Mouse (Mus musculus) adrenal gland, postnatal 4 days (tissue): ENCODE measurements around the gene Ncor2. TPM values are rescaled to one million over a fixed set of nuclear protein-coding genes. Genes with fewer than 3 reads are reported as not detected.

Experiments
- DNase-seq, 2 experiments: peaks; one replicate each; pipeline ENCODE4 v3.0.0; 2021 to 2022; ENCODE audit warnings: low spot score in 2 of 2, mixed read lengths in 2 of 2
- total RNA-seq, 2 experiments: library from RNA; stranded (reverse); gene quantifications; 2 replicates each; pipeline ENCODE4 v1.2.3; 2021

Gene Ncor2
- total RNA-seq, 2 experiments from 2014 or later, result 240 to 243 TPM

DNA sequence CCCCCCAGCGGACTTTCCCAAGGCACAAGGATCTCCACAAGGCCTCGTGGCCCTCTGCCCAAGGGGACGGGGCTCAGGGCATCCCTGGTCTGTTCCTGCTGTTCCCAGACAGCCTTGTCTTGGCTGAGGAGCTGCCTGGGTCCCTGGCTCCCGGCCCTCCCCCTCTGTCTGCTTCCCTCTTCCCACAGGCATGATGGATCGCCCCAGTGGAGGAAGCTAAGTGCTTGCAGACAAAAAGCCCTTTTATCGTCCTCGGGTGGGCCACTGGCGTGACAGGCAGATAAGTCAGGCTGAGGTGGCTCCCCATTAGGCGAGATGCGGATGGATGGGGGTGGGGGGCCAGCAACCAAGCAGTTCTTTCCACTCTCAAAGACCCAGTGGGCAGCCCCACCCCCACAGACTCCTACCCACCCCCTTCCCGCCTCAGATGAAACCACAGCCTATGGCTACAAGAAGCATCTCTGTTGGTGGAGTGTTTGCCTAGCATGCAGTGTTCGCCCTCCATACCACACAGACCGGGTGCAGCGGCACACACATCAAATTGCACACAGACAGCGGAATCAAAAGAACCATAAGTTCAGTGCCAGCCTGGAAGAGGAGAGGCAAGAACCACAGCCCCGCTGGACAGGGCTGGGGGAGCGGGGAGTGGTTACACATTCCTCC is 27.0 kb downstream of the Ncor2 start:
- DNase-seq, result no peak

DNA sequence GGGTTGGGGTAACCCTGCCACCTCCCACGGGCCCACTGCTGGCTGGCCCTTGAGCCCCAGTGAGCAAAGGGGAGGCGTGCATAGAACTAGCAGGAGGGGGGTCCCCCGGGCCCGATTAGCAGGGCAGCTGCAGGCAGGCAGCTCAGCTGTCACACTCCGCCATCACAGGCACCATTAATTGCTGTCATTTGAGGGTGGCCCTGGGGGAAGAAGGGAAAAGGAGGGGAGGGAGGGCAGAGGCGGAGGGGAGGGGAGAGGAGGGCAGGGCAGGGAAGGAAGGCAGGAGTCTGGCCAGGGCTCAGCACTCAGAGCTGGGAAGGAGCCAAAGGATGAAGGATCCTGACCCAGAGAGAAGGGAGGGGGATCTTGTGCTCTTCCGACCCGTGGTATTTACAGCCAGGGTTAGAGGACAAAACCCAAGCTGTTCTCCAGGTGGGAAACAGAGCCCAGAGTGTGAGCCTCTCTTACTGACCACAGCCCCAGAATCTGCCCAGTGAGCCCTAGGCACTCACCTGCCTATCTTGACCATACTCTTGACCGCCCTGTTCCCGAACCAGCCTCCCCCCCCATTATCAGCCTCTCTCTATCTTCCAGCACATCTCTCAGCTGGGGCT is 28.0 kb downstream of the Ncor2 start:
- no peak for DNase-seq

DNA sequence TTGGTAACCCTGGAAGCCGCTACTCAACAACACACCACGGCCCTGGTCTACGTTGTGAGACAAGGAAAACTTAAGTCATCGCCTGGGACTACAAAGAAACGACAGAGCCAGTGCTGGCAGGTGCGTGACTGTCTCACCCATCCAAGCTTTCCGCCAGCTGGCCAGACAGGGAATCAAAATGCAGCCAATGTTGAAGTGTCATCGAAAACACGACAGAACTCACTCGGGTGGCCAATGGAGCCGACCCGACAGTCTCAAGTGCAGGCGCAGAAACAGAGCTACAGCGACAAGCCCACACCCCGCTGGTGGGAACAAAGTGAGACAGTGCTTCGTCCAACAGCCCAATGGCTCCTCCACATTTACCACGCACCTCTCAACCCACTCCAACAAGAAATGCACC is 29.9 kb downstream of the Ncor2 start:
- no peak for DNase-seq

DNA sequence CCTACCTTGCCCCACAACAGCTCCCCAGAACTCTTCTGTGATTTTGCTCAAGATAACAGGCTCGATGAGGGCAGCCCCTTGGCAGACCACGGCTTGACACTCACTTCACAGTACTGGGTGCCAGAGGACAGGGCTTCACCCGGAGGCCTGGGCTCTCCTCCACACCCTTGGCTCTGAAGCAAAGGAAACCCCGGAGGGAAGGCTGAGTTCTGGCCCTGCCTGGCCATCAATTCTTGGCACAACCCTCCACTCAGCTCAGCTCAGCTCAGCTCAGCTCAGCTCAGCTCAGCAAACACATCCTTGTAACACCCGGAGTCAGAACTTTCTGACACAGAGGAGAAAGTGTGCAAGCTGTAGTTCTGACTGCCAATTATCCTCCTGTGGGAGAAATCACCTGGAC is 30.3 kb downstream of the Ncor2 start:
- no peak for DNase-seq

DNA sequence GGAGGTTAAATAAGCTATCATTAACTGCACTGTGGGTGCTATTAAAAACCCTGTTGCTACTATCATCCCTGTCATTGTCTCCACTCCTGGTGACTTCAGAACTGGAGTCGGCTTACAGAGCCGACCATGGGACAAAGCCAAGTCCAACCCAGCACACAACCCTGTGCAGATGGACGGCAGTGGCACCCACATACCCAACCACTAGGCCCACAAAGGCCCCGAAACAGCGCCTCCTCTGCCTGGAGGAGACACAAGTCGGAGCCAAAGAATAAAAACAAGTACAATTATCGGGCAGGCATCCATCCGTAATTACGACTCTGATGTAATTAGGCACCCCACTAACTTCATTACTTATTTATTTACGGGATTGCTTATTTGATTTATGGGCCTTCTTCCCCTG is 30.8 kb downstream of the Ncor2 start:
- DNase-seq, result no peak

DNA sequence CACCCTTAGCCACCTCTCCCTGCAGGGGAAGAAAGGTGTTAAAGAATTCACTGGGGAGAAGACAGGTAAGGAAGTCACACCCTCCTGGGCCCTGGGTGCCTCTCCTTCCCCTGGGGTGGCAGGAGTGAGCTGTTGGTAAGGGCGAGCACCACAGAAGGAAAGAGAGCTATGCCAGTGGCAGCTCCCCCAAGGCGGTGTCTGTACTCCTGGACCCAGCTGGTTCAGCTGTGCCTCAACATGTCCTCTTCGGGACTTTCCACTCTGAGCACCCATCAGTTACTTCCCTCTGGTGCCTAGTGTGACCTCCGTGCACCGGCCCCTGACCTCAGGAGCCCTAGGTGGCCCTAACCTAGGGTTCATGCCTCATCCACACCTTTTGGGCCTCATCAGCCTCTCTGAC is 31.9 kb downstream of the Ncor2 start:
- no peak for DNase-seq

DNA sequence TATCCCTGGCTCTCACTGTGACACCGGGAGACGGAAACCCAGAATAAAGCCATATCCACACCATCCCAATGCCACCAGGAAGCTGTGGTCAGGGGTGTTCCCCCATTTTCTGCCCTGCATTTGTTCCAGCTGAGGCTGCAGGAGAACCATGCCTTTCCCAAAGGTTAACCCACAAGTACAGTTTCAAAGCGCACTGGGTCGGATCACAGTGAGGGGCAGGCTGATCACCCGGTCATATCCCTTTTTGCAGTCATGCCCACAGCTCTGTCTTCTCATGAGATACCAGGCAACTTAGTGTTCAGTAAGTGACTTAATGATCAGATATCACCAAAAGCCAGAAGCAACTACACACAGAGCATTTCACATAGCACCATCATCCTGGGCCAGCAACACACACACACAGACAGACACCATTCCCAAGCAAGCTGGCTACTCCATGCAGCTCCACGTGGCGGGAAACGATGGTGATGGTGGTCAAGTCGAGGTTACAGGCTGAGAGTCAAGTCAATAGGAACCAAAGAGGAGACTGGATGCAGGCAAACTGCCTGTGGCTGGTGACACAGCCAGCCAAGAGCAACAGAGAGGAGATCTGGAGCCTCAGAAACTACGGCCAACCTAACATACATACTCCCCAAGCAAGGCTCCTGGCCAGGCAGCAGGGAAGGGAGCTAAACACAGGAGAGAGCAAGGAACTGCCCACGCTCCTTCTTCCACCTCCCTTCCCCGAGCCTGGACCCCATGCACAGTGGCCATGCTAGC is 35.7 kb downstream of the Ncor2 start:
- no peak for DNase-seq

DNA sequence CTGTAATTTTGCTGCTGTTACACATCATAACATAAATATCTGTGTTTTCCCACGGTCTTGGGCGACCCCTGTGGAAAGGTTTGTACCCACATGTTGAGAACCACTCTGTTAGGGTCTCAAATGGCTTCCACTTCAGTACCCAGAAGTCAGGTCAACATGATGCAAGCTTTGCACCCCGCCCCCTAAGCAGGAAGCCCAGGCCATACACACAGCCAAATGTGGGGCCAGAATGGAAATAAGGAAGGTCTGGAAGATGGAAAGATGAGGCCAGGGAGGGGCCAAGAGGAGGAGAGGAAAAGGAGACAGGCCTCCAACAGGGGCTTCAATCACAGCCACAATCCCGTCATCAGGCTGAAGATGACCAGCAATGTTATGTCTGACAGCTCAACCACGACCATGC is 37.1 kb downstream of the Ncor2 start:
- no peak for DNase-seq

DNA sequence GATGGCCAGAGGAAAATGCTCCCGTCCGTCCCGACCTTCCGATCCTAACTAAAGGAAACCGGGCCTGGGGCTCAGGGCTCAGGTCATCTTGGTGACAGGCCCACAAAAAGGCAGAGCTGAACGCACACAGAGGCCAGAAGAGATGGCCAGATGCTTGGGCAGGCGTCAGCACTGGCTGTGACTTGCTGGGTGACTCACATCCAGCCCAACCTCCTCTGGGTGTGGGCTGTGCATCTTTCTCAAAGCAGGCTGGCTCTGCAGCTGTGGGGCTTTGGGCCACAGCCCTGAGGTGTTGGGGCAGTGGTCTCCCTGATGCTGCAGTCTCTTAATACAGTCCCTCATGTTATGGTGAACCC is 37.5 kb downstream of the Ncor2 start:
- no peak for DNase-seq

DNA sequence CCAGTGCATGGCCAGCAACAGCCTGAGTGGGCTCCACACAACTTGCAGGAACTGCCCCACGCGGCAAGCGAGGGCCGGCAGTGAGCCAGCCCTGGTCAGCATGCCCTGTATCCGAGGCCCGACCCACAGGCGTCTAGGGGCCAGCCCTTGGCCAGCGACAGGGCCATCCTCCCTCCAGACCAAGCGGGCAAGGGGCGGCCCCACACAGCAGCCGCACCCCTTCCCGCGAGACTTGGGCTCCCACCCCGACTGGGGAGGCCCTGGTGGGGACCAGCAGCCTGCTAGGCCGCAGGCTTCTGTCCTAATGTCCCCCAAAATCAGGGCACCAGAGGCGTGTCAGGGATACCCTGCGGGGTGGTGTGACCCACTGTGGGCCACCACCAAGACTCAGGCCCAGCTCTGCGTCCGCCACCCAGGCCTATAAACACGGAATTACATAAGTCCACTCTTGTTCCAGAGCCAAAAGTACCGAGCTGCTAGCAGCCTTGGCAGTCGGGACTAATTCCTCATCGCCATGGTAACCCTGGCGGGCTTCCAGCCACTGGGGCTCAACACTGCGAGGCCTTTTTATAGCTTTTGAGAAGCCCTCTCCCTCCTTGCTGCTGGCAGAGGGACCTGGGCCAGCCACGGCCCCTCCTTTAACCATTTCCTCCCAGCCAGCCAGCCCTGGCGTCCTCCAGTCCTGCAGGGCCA is 38.0 kb downstream of the Ncor2 start:
- DNase-seq, result peak; percentile 98 to 99

DNA sequence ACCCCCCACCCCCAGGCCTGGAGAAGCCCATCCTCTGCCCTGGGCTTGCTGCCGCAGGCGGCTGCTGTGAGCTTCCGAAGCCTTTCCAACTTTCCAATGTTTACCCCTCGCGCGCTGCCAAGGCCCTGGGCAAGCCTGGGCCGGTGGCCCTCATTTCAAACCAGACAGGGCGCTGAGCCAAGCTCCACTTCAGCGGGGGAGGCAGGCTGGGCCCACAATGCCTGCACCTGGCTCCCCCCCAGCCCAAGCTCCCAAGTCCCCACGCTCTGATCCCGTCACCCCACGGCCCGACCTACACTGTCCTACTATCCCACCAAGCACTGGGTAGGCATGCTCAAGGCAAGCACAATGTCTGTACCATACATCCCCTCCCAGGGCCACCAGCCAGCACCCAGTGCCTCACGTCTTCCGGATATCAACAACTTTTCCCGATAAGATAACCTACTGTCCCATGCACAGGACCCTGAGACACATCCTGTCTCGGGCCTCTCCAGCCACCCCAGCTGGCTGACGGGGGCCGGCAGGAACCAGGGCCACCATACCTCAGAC is 38.8 kb downstream of the Ncor2 start:
- peak; percentile 52 to 69 for DNase-seq

DNA sequence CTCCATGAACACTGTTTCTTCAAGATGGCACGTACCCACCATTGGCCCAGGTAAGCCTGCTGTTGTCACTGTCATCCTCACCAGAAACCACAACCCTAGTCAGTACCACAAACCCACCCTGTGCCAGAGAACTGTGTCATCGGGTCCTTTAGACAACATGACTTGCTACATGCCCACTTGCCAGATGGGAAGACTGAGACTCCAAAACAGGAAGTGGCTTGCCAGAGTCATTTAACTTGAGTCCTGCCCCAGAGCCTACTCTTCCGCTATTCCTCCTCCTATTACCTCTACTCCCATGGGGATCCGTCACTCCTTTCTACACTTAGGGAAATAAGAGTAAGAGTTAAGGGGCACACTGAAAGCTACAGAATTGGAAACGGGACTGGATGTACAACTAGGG is 39.4 kb downstream of the Ncor2 start:
- no peak for DNase-seq

DNA sequence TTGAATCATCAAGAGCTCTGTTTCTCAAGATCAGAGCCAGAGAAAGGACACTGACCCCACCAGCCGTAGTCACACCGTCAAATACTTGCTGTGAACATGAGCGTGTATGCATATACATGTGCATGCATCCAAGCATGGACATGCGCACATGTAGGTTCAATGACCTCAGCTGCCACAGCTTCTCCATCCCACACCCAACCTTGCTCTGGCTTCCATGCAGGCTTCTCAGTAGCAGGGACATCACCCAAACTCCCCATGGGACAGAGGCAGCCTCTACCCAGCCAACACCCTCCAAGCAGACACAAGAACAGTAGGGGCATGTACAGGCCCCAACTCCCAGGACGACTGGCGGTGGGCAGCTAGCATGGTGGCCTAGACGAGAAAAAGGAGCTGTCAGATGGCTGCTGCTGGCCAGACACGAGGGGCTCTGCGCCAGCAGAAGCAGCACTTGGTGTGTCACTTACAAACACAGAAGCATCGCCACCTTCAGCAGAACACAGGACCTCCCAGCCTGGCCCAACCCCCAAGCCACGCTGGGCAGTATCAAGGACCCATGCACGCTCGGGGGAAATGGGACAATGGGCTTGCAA is 40.1 kb downstream of the Ncor2 start:
- no peak for DNase-seq

DNA sequence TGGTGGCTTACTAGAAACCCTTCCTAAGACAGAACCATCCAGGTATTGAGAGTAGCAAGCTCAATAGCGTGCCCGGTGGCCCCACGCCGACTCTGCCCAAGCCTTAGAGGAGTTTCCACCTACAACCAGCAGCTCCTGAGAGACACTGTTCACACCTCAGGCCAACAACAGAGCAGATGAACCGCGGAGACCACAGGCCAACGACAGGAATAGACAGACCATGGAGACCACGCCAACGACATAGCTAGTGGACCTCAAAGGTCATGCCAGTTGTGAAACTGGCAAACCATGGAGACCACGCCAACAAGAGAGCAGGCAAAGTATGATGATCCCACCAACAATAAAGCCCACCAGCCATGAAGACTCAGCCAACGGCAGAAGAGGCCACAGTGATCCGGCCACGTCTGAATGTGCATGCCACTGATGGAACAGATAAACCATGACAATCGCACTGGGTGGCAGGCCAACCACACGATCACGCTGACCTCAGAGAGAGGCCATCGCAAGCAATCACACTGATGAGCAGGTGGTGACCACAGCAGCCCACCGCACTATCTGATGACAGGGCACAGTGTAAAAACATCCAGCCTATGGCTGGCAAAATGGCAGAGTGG is 41.2 kb downstream of the Ncor2 start:
- no peak for DNase-seq

DNA sequence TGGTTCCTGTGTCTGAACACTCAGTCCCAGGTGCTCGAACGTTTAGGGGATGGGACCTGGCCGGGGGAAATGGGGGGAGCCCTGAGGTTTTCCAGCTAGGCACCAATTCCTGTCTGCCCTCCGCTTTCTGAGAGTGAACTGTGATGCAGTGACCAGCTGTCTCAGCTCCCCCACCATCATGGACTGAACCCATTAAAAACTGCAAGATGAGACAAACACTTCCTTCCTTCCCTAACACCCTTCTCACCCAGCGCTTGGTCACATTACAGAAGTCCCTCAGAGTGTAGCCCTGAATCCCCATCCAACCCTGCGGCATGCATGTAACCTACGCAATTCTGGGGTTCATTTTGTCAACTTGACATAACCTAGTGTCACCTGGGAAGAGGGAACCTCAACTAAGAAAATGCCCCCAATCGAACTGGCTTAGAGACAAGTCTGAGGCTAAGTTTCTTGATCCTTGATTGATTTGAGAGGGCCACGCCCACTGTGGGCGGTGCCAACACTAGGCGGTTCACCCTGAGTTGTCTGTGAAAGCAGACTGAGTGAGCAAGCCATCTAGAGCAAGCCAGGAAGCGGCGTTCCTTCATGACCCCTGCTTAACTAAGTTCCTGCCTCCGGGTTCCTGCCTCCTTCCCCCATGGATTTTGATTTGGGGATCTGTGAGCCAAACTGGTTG is 41.9 kb downstream of the Ncor2 start:
- DNase-seq, result no peak

DNA sequence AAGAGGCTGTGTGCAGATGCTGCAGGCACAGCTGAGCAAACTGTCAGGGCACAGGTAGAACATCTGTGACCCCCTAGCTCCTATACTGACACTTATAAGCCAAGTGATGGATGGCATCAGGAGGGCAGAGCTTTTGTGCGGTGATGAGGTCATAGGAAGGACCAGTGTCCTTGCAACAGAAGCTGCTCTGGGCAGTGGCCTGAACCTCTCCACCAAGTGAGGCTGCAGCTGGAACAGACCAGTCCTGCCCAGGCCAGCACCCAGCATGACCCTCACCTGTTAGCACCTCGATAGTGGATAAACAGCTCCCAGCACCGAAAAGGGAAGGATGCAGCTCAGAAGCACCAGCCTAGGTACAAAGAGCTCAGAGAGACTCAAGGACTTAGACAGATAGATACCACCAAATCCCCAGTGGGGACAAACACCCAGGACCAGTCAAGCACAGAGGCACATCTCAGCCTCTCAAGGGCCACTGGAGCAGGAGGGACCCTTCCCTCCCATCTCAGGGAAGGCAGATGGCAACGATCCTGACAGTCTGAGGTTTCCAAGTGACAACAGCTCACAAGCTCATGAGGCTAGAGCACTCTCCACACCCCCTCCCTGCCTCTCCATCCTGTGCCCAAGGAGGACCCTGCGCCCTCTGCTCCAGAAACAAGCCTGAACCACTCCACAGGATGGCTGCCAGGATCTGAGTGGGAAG is 42.6 kb downstream of the Ncor2 start:
- no peak for DNase-seq

DNA sequence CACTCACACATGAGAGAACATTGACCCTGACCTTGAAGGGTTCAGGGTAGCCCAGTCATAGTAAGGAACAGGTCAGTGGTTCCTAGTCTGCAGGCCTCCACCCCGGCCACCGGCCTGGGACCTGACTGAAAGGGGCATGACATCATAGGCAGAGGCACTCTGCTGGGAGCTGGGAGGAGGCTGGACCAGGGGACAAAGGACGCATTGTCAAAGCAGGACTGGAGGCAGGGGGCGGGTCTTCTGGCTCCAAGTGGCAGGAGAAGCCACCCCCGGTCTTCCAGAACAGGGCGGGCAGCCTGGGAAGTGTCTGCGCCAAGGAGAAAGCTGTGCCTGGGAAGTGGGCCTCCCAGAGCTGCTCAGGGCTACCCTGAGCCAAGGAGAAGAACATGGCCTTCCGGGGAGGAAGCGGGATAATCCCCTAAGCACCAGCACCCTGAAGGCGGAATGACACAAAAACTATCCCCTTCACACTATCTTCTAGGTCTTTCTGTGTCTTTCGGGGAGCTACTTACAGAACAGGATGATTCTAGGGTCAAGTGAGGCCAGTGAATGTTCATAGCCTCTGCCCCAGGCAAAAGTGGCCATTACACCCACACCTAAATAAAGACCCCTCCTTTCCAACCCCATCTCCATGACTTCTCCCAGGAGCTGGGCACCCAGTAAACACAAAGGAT is 44.1 kb downstream of the Ncor2 start:
- DNase-seq, result no peak

DNA sequence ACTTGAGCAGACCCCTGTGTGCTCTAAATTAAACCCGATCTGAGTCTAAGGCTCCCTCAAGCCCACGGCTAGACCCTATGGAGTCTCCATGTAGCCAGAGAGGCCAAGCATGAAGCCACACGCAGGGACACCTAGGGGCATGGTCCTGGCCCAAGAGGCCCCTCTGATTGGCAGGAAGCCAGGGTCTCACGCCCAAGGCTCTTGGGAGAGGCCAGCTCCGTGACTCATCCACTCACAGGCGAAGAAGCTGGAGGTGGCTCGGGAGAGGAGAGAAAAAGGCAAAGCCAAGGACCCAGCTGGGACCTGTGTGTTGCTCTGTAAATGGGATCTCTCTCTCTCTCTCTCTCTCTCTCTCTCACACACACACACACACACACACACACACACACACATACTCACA is 44.6 kb downstream of the Ncor2 start:
- DNase-seq, result peak in 1 of 2 experiments; percentile 59

DNA sequence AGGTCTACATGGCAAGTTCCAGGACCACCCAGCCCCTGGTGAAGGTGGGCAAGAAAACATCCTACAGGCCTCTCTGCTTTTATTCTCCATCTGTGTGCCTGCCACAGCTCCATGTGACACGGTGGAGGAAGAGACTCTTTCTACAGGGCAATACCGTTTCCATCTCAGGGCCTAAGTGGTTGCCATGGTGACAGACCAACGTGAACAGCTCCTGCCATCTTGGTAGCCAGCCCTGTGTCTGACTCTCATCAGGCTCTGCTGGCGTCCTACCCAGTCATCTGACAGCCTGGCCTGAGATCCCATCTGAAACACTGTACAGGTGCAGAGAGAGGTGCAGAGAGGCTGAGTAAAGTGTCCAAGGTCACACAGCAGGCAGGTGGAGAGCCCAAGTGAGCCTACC is 45.4 kb downstream of the Ncor2 start:
- DNase-seq, result no peak
